Mouse (Mus musculus) CH12.LX (cell line): ENCODE measurements at regions not wholly inside any gene's neighbourhood (a gene's known extent, or its start where the extent isn't known, plus 50 kb on each side); places are given as distances from the start of the nearest gene placed in this dataset.

Experiments
- DNase-seq: peaks from one replicate; pipeline ENCODE4 v3.0.0-alpha.2; 2013; ENCODE audit errors: extremely low read depth
- H3K27ac ChIP-seq: 2 replicates; pipeline ENCODE4 v1.5.1; 2012; ENCODE audit warnings: low read depth, mild to moderate bottlenecking, control low read depth, moderate library complexity; ENCODE audit not compliant: insufficient read depth
- H3K27me3 ChIP-seq: replicated peaks from 2 replicates; pipeline ENCODE3; 2012; ENCODE audit warnings: inconsistent platforms
- H3K36me3 ChIP-seq, 2 experiments: replicated peaks in 1 of 2; 2 replicates each; pipeline versions ENCODE3 to v1.6.1; 2012; ENCODE audit warnings: inconsistent platforms in 1 of 2, low read length in 1 of 2, mild to moderate bottlenecking in 1 of 2, mixed read lengths in 1 of 2, moderate library complexity in 1 of 2; ENCODE audit not compliant: control insufficient read depth in 1 of 2, insufficient read depth in 1 of 2
- H3K4me1 ChIP-seq, 2 experiments: 2 replicates each; pipeline ENCODE4 v1.6.1; 2012; ENCODE audit warnings: inconsistent platforms in 1 of 2, moderate library complexity in 1 of 2; ENCODE audit not compliant: insufficient read depth in 2 of 2, control insufficient read depth in 1 of 2
- H3K4me2 ChIP-seq: 2 replicates; pipeline ENCODE4 v1.6.1; 2012; ENCODE audit warnings: low read depth, mild to moderate bottlenecking, control low read depth; ENCODE audit not compliant: poor library complexity, insufficient read depth, severe bottlenecking
- H3K4me3 ChIP-seq, 3 experiments: fragments of 150-350 bp in 1 of 3; sonication (generic) in 1 of 3; replicated peaks in 1 of 3; 2 replicates each; pipeline versions ENCODE3 to v1.5.1; 2011 to 2012; ENCODE audit warnings: low read depth in 2 of 3, low read length in 2 of 3, mild to moderate bottlenecking in 2 of 3, moderate library complexity in 2 of 3, control low read depth in 1 of 3, improper control_type of control experiment in 1 of 3, inconsistent platforms in 1 of 3, mixed read lengths in 1 of 3; ENCODE audit not compliant: poor library complexity in 1 of 3
- H3K79me2 ChIP-seq: replicated peaks from 2 replicates; pipeline ENCODE4 v1.6.1; 2012; ENCODE audit warnings: mild to moderate bottlenecking, moderate library complexity; ENCODE audit not compliant: control insufficient read depth, poor library complexity, insufficient read depth, severe bottlenecking; ENCODE audit errors: extremely low read depth
- H3K9ac ChIP-seq: 2 replicates; pipeline ENCODE4 v1.6.1; 2012; ENCODE audit warnings: low read depth, mild to moderate bottlenecking, control low read depth, moderate library complexity; ENCODE audit not compliant: insufficient read depth
- H3K9me3 ChIP-seq: replicated peaks from 2 replicates; pipeline ENCODE3; 2012; ENCODE audit warnings: low read length, inconsistent platforms, mixed read lengths
- BHLHE40 ChIP-seq: IDR thresholded peaks from 2 replicates; pipeline ENCODE4 v1.6.1; 2011; ENCODE audit warnings: mild to moderate bottlenecking, low read depth, low read length, improper control_type of control experiment
- CHD2 ChIP-seq: IDR thresholded peaks from 2 replicates; pipeline ENCODE4 v1.6.1; 2011; ENCODE audit warnings: low read length, improper control_type of control experiment
- CTCF ChIP-seq, 2 experiments: IDR thresholded peaks in 1 of 2; conservative IDR thresholded peaks in 1 of 2; 2 replicates each; pipeline ENCODE4 v1.5.1; 2011 to 2012; ENCODE audit warnings: low read depth in 2 of 2, low read length in 2 of 2, improper control_type of control experiment in 1 of 2, inconsistent platforms in 1 of 2, mild to moderate bottlenecking in 1 of 2, moderate library complexity in 1 of 2
- E2F4 ChIP-seq: IDR thresholded peaks from 2 replicates; pipeline ENCODE4 v1.6.1; 2011; ENCODE audit warnings: low read depth, low read length, improper control_type of control experiment; ENCODE audit not compliant: insufficient replicate concordance
- EP300 ChIP-seq: IDR thresholded peaks from 2 replicates; pipeline ENCODE4 v1.6.1; 2011; ENCODE audit warnings: low read length, improper control_type of control experiment
- HCFC1 ChIP-seq: IDR thresholded peaks from 2 replicates; pipeline ENCODE4 v1.6.1; 2012; ENCODE audit warnings: low read depth, mild to moderate bottlenecking, inconsistent platforms, low read length, improper control_type of control experiment
- IRF4 ChIP-seq: IDR thresholded peaks from 2 replicates; pipeline ENCODE4 v1.6.1; 2014; ENCODE audit warnings: low read depth, mild to moderate bottlenecking, inconsistent platforms, low read length, improper control_type of control experiment
- JUN ChIP-seq: IDR thresholded peaks from 2 replicates; pipeline ENCODE4 v1.6.1; 2011; ENCODE audit warnings: low read depth, mild to moderate bottlenecking, low read length, improper control_type of control experiment, moderate library complexity; ENCODE audit not compliant: insufficient read depth
- JUND ChIP-seq: conservative IDR thresholded peaks from 2 replicates; pipeline ENCODE4 v1.6.1; 2011; ENCODE audit warnings: low read depth, low read length, improper control_type of control experiment
- MAFK ChIP-seq: IDR thresholded peaks from 2 replicates; pipeline ENCODE4 v1.6.1; 2011; ENCODE audit warnings: low read length, improper control_type of control experiment; ENCODE audit not compliant: insufficient replicate concordance
- MAX ChIP-seq: IDR thresholded peaks from 2 replicates; pipeline ENCODE4 v1.6.1; 2011; ENCODE audit warnings: low read length, improper control_type of control experiment
- MAZ ChIP-seq: IDR thresholded peaks from 2 replicates; pipeline ENCODE4 v1.6.1; 2012; ENCODE audit warnings: low read depth, mild to moderate bottlenecking, inconsistent platforms, low read length, improper control_type of control experiment, moderate library complexity
- MXI1 ChIP-seq: IDR thresholded peaks from 2 replicates; pipeline ENCODE4 v1.6.1; 2011; ENCODE audit warnings: mild to moderate bottlenecking, low read depth, low read length, improper control_type of control experiment
- NRF1 ChIP-seq: IDR thresholded peaks from 2 replicates; pipeline ENCODE4 v1.6.1; 2014; ENCODE audit warnings: low read depth, mild to moderate bottlenecking, inconsistent platforms, low read length, improper control_type of control experiment, moderate library complexity
- RCOR1 ChIP-seq: conservative IDR thresholded peaks from 2 replicates; pipeline ENCODE4 v1.6.1; 2012; ENCODE audit warnings: low read depth, mild to moderate bottlenecking, inconsistent platforms, low read length, improper control_type of control experiment
- SMC3 ChIP-seq: IDR thresholded peaks from 2 replicates; pipeline ENCODE4 v1.6.1; 2011; ENCODE audit warnings: low read depth, low read length, improper control_type of control experiment
- TBP ChIP-seq: conservative IDR thresholded peaks from 2 replicates; pipeline ENCODE4 v1.6.1; 2011; ENCODE audit warnings: low read depth, low read length, improper control_type of control experiment
- UBTF ChIP-seq: IDR thresholded peaks from 2 replicates; pipeline ENCODE4 v1.6.1; 2012; ENCODE audit warnings: low read depth, mild to moderate bottlenecking, inconsistent platforms, low read length, improper control_type of control experiment, moderate library complexity
- USF1 ChIP-seq: IDR thresholded peaks from 2 replicates; pipeline ENCODE4 v1.6.1; 2014; ENCODE audit warnings: low read depth, mild to moderate bottlenecking, inconsistent platforms, low read length, improper control_type of control experiment
- USF2 ChIP-seq: conservative IDR thresholded peaks from 2 replicates; pipeline ENCODE4 v1.6.1; 2011; ENCODE audit warnings: low read depth, low read length, improper control_type of control experiment
- ZKSCAN1 ChIP-seq: IDR thresholded peaks from 2 replicates; pipeline ENCODE4 v1.6.1; 2012; ENCODE audit warnings: low read depth, inconsistent platforms, low read length, improper control_type of control experiment, borderline replicate concordance
- ZMIZ1 ChIP-seq: IDR thresholded peaks from 2 replicates; pipeline ENCODE4 v1.6.1; 2012; ENCODE audit warnings: low read depth, mild to moderate bottlenecking, inconsistent platforms, low read length, improper control_type of control experiment
- dilution Hi-C: fragments of 300-500 bp; cut with MboI; formaldehyde crosslinking; loops from 2 replicates; pipeline ENCODE4 v1.14.3; 2020; ENCODE audit warnings: low sequenced_read_pairs; ENCODE audit not compliant: extremely low pct_unique_long_range_greater_than_20kb, extremely low pct_ligation_motif_present
- in situ Hi-C: fragments of 300-500 bp; cut with MboI; formaldehyde crosslinking; loops from 3 replicates; pipeline ENCODE4 v1.14.3; 2019; ENCODE audit warnings: low sequenced_read_pairs, low pct_ligation_motif_present, low pct_unique_long_range_greater_than_20kb, mixed read lengths

GRCm38 (mm10) chr17:7537618-7538266, 152.5 kb upstream of the Unc93a2 start:
- no peak overlapping the region for H3K4me2 ChIP-seq
- H3K4me1 ChIP-seq = peaks cover 2 to 5% of the 10 kb centered on the region in 2 experiments; a peak in 1 of 4 replicates
- TF ChIP-seq SMC3 (no peak), CHD2 (0 out of 2 replicates have a peak, but pooled peaks have one; percentile 32)
- no peaks in the 10 kb centered on the region for H3K27me3 ChIP-seq
- in situ Hi-C loops = no loop called here
- peaks cover 9% of the 10 kb centered on the region for H3K9me3 ChIP-seq
- no peak for DNase-seq
- no peaks in the 10 kb centered on the region for H3K79me2 ChIP-seq
- H3K27ac ChIP-seq = no peak overlapping the region
- H3K9ac ChIP-seq = no peak overlapping the region
- dilution Hi-C loops = no loop called here
- no peak overlapping the region for H3K4me3 ChIP-seq
- H3K36me3 ChIP-seq = no peaks in the 10 kb centered on the region

DNA sequence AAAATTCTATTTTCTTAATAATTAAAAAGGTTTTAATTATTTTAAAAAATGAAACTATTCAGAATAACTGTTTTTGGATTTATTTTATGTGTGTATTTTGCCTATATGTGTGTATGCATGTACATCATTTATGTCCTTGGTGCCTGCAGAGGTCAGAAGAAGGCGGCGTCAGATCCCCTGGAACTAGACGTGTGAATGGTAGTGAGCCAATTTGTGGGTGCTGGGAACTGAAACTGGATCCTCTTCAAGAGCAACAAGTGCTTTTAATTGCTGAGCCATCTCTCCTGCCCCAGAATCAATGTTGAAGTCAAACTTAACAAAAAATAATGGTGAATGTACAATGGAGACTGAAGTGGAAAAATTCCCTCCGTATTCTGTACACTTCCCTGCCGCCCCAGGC, 151.9 kb upstream of the Unc93a2 start:
- H3K4me1 ChIP-seq = peaks cover 2 to 5% of the 10 kb centered on the region in 2 experiments; a peak in 1 of 4 replicates
- TF ChIP-seq ZMIZ1 (no peak), TBP (no peak)
- TF ChIP-seq, all 38 proteins: peak for 0
- Histone ChIP-seq H3K27me3 (no peaks in the 10 kb centered on the region), H3K9ac (no peak overlapping the region), H3K4me3 (no peak overlapping the region), H3K79me2 (no peaks in the 10 kb centered on the region), H3K27ac (no peak overlapping the region), H3K9me3 (peaks cover 9% of the 10 kb centered on the region), H3K36me3 (no peaks in the 10 kb centered on the region), H3K4me2 (no peak overlapping the region)
- no peak for DNase-seq
- in situ Hi-C loops (no loop called here), dilution Hi-C loops (no loop called here)

- no peaks in the 10 kb centered on the region for H3K79me2 ChIP-seq
- TF ChIP-seq CHD2 (no peak), BHLHE40 (no peak), EP300 (no peak), USF1 (no peak), MAX (no peak), E2F4 (no peak), RCOR1 (no peak), MXI1 (no peak), MAFK (no peak), USF2 (no peak), CTCF (conservative IDR thresholded peaks at IDR 0.05 in 1 of 2, IDR thresholded peaks at IDR 0.05 in 1 of 2; ENCODE audit: low read depth in 2 of 2, low read length in 2 of 2) (no peak), NRF1 (no peak), IRF4 (no peak), JUND (no peak), ZKSCAN1 (no peak), JUN (no peak), UBTF (no peak), HCFC1 (no peak), MAZ (no peak)
- H3K9me3 ChIP-seq = peaks cover 4% of the 10 kb centered on the region
- H3K4me1 ChIP-seq = peaks cover 2 to 6% of the 10 kb centered on the region in 2 experiments; a peak in 2 of 4 replicates
- in situ Hi-C loops (no loop called here), dilution Hi-C loops (no loop called here)
- H3K4me3 ChIP-seq = no peak overlapping the region
- H3K9ac ChIP-seq = no peak overlapping the region
- H3K4me2 ChIP-seq = no peak overlapping the region
- no peak overlapping the region for H3K27ac ChIP-seq
- H3K36me3 ChIP-seq = no peaks in the 10 kb centered on the region
- no peak for DNase-seq
- H3K27me3 ChIP-seq = no peaks in the 10 kb centered on the region
Measured at GRCm38 (mm10) chr17:7534386-7535059, 149.3 kb upstream of the Unc93a2 start.
